Comparison of ENCODE assay signal across 20 mouse cellular contexts in genomic region chr4:56767861-56768284, GRCm38 (mm10). TPM values are rescaled to one million over a fixed set of nuclear protein-coding genes. Genes with fewer than 3 reads are reported as not detected.
DNase-seq lines count a peak whose midpoint lies in the region.
"Had no signal": no experiment of that assay in that cellular context is flagged by ENCODE, and none has a peak within 500 bp of the region (broad histone marks: within the 10 kb centered on the region; RNA-seq: fewer than 3 reads in every experiment).

No protein-coding gene starts in this region.

- peak; percentile 96 for DNase-seq in heart, adult 11 months
- DNase-seq in heart, postnatal 4 days, result no peak
- peak; percentile 39 for DNase-seq in heart, adult 8-10 months (ENCODE audit: low spot score)
- peak; percentile 16 to 24 for DNase-seq in heart, postnatal 36 days
- peak; percentile 26 to 34 for DNase-seq in lung, postnatal 4 days
- no peak for DNase-seq in natural killer cell, adult 2 months (ENCODE audit: low spot score in 2 of 2)
- DNase-seq in urinary bladder, adult 2 months (ENCODE audit: low spot score), result no peak
- no peak for DNase-seq in right cerebral cortex, postnatal 36 days (ENCODE audit: low spot score in 2 of 2)
- DNase-seq: cerebellum, adult 11-12 months; gastrocnemius, postnatal 25 days; thymus, postnatal 4 days had no signal

- intact Hi-C loops in heart, postnatal 36 days (cut with DNase I), result no loop called here

RNA-seq across cellular contexts. Expression of gene Actl7a, which starts 24.7 kb away (rescaled TPM):
- not detected for total RNA-seq in heart, postnatal 4 days (2021)
- total RNA-seq in heart, adult 8-10 months (2022), result not detected
- total RNA-seq in heart, postnatal 36 days (2021), result not detected
- polyA plus RNA-seq in urinary bladder, adult 2 months (2012; rRNA removed), result not detected in 2 replicates
- total RNA-seq: common myeloid progenitor, adult 5-6 weeks; gastrocnemius, postnatal 25 days; left cerebral cortex, adult 18-20 months; megakaryocyte-erythroid progenitor cell, adult 5-6 weeks had no signal
- polyA plus RNA-seq: brain, embryonic 14.5 days; embryonic facial prominence, embryonic 13.5 days; hindbrain, embryonic 12.5 days; limb, embryonic 12.5 days; liver, embryonic 15.5 days; neural tube, embryonic 15.5 days had no signal

RNA-seq across cellular contexts. Expression of gene Actl7b, which starts 26.6 kb away (rescaled TPM):
- not detected for total RNA-seq in heart, postnatal 4 days (2021)
- total RNA-seq in heart, adult 8-10 months (2022), result not detected
- not detected for total RNA-seq in heart, postnatal 36 days (2021)
- polyA plus RNA-seq in urinary bladder, adult 2 months (2012; rRNA removed), result 0.06 TPM in 1 of 2 replicates, not detected in the other
- total RNA-seq: common myeloid progenitor, adult 5-6 weeks; gastrocnemius, postnatal 25 days had no signal
- polyA plus RNA-seq: embryonic facial prominence, embryonic 13.5 days; hindbrain, embryonic 12.5 days; liver, embryonic 15.5 days; neural tube, embryonic 15.5 days had no signal

RNA-seq across cellular contexts. Expression of gene Gm26657, which starts 28.0 kb away (rescaled TPM):
- not detected for total RNA-seq in heart, postnatal 4 days (2021)
- total RNA-seq in heart, adult 8-10 months (2022), result not detected
- total RNA-seq in heart, postnatal 36 days (2021), result not detected
- polyA plus RNA-seq in urinary bladder, adult 2 months (2012; rRNA removed), result not detected in 2 replicates
- total RNA-seq: common myeloid progenitor, adult 5-6 weeks; gastrocnemius, postnatal 25 days; left cerebral cortex, adult 18-20 months; megakaryocyte-erythroid progenitor cell, adult 5-6 weeks had no signal
- polyA plus RNA-seq: brain, embryonic 14.5 days; embryonic facial prominence, embryonic 13.5 days; hindbrain, embryonic 12.5 days; limb, embryonic 12.5 days; liver, embryonic 15.5 days; neural tube, embryonic 15.5 days had no signal

RNA-seq across cellular contexts. Expression of gene Elp1, which starts 34.3 kb away (rescaled TPM):
- total RNA-seq in heart, postnatal 4 days (2021), result 10 to 100 TPM; 31.1 to 33.2 TPM
- total RNA-seq in heart, adult 8-10 months (2022), result 10 to 100 TPM; 20.0 to 22.7 (median 21.4) TPM
- 10 to 100 TPM; 16.2 to 19.3 TPM for total RNA-seq in heart, postnatal 36 days (2021)
- 23.2 and 23.4 TPM in 2 replicates for polyA plus RNA-seq in urinary bladder, adult 2 months (2012; rRNA removed)

RNA-seq across cellular contexts. Expression of gene Fam206a, which starts 34.3 kb away (rescaled TPM):
- total RNA-seq in heart, postnatal 4 days (2021), result 1 to 10 TPM; 5.3 to 5.6 TPM
- total RNA-seq in heart, adult 8-10 months (2022), result 1 to 10 TPM; 1.8 to 3.3 (median 2.3) TPM
- total RNA-seq in heart, postnatal 36 days (2021), result 1 to 10 TPM; 2.0 to 2.3 TPM
- polyA plus RNA-seq in urinary bladder, adult 2 months (2012; rRNA removed), result 4.9 and 7.1 TPM in 2 replicates

Comparison
In these comparisons a context has a peak if more than half of its experiments do, and no peak if none do; other contexts are left out.
1. DNase-seq: peak in heart, adult 11 months (single experiment), heart, adult 8-10 months (single experiment), heart, postnatal 36 days (2 of 2) and lung, postnatal 4 days (2 of 2); none in heart, postnatal 4 days (single experiment), natural killer cell, adult 2 months (0 of 2), urinary bladder, adult 2 months (single experiment) and right cerebral cortex, postnatal 36 days (0 of 2).